Comparison of ENCODE assay signal across 11 mouse cellular contexts in genomic region chr9:83599505-83599904, GRCm38 (mm10). TPM values are rescaled to one million over a fixed set of nuclear protein-coding genes. Genes with fewer than 3 reads are reported as not detected.
DNase-seq lines count a peak whose midpoint lies in the region; ATAC-seq and TF ChIP-seq lines count a peak whose summit lies in the region.
"Had no signal": no experiment of that assay in that cellular context is flagged by ENCODE, and none has a peak within 500 bp of the region (broad histone marks: within the 10 kb centered on the region; RNA-seq: fewer than 3 reads in every experiment).

No protein-coding gene starts in this region.

- no peak for DNase-seq in heart, adult 2 months
- peak; percentile 21 for DNase-seq in lung, postnatal 10 days
- DNase-seq in lung, adult 18-20 months = no peak
- peak; percentile 30 for DNase-seq in cerebellum, adult 9-10 months
- no peak for DNase-seq in heart, postnatal 0 days (ENCODE audit: low spot score)
- no peak for DNase-seq in thymus, adult 18-20 months
- DNase-seq: adrenal gland, postnatal 36 days; thymus, postnatal 25 days had no signal

- no peak for ATAC-seq in heart, embryonic 12.5 days (ENCODE audit: insufficient number of reproducible peaks, low FRiP score)
- no peak for ATAC-seq in heart, postnatal 0 days (ENCODE audit: insufficient read depth, low read depth)
- ATAC-seq: intestine, embryonic 15.5 days had no signal

- no peak overlapping the region for H3K9ac ChIP-seq in heart, embryonic 12.5 days
- no peak overlapping the region for H3K9ac ChIP-seq in heart, adult 2 months (ENCODE audit: low read depth, low read length)
- H3K9ac ChIP-seq in heart, postnatal 0 days (replicated peaks; ENCODE audit: low read depth, low read length) = no peak overlapping the region
- H3K9ac ChIP-seq: intestine, embryonic 15.5 days had no signal

- 52% methylated on average over 6 of the region's 6 CpGs for WGBS in heart, embryonic 12.5 days
- WGBS in heart, adult 2 months = 32% methylated on average over 6 of the region's 6 CpGs
- 44% methylated on average over 6 of the region's 6 CpGs for WGBS in heart, postnatal 0 days

- no peaks in the 10 kb centered on the region for H3K27me3 ChIP-seq in heart, embryonic 12.5 days (replicated peaks)
- H3K27me3 ChIP-seq in heart, adult 2 months (ENCODE audit: control insufficient read depth, insufficient read depth, low read length) = no peaks in the 10 kb centered on the region
- H3K27me3 ChIP-seq in heart, postnatal 0 days (ENCODE audit: control insufficient read depth, insufficient read depth, low read length) = no peaks in the 10 kb centered on the region
- H3K27me3 ChIP-seq: intestine, embryonic 15.5 days had no signal

- no peak overlapping the region for H3K4me3 ChIP-seq in heart, embryonic 12.5 days
- H3K4me3 ChIP-seq in heart, adult 2 months = no peak overlapping the region
- no peak overlapping the region for H3K4me3 ChIP-seq in heart, postnatal 0 days (ENCODE audit: low read depth, low read length)
- H3K4me3 ChIP-seq: intestine, embryonic 15.5 days had no signal

- peaks cover 29% of the 10 kb centered on the region for H3K4me1 ChIP-seq in heart, embryonic 12.5 days (replicated peaks)
- peaks cover 1% of the 10 kb centered on the region; the same call in 1 of the 2 replicates for H3K4me1 ChIP-seq in heart, adult 2 months (ENCODE audit: control insufficient read depth, insufficient read depth, low read length)
- H3K4me1 ChIP-seq in heart, postnatal 0 days (ENCODE audit: control insufficient read depth, insufficient read depth) = 0 out of 2 replicates have a peak, but pooled peaks cover 6% of the 10 kb centered on the region
- H3K4me1 ChIP-seq: intestine, embryonic 15.5 days had no signal

- no peaks in the 10 kb centered on the region for H3K36me3 ChIP-seq in heart, embryonic 12.5 days
- no peaks in the 10 kb centered on the region for H3K36me3 ChIP-seq in heart, adult 2 months (ENCODE audit: control insufficient read depth, insufficient read depth, low read length)
- no peaks in the 10 kb centered on the region for H3K36me3 ChIP-seq in heart, postnatal 0 days (replicated peaks; ENCODE audit: control insufficient read depth, insufficient read depth, low read length)
- H3K36me3 ChIP-seq: intestine, embryonic 15.5 days had no signal

- no peaks in the 10 kb centered on the region for H3K79me2 ChIP-seq in heart, adult 2 months (replicated peaks; ENCODE audit: control insufficient read depth, insufficient read depth, low read length)

- no peak for TF ChIP-seq CTCF in heart, adult 2 months (IDR thresholded peaks at IDR 0.05)
- no peak for TF ChIP-seq CTCF in heart, postnatal 0 days (IDR thresholded peaks at IDR 0.05; ENCODE audit: low read depth)

- intact Hi-C loops in heart, adult 2 months (cut with DNase I) = no loop called here

- H3K27ac ChIP-seq in heart, embryonic 12.5 days (ENCODE audit: poor library complexity, severe bottlenecking) = peak overlapping the region; percentile 51; the same call in 1 of the 2 replicates
- H3K27ac ChIP-seq in heart, adult 2 months = no peak overlapping the region
- peak overlapping the region; percentile 48 for H3K27ac ChIP-seq in heart, postnatal 0 days (ENCODE audit: low read depth)
- H3K27ac ChIP-seq: intestine, embryonic 15.5 days had no signal

- no peak for TF ChIP-seq POLR2A in heart, adult 2 months (IDR thresholded peaks at IDR 0.05; ENCODE audit: insufficient read depth, low read depth, low read length)

- no peak overlapping the region for H3K4me2 ChIP-seq in heart, embryonic 12.5 days
- no peak overlapping the region for H3K4me2 ChIP-seq in heart, postnatal 0 days (ENCODE audit: low read depth, low read length)
- H3K4me2 ChIP-seq: intestine, embryonic 15.5 days had no signal

- no peak for TF ChIP-seq EP300 in heart, adult 2 months (IDR thresholded peaks at IDR 0.05; ENCODE audit: insufficient read depth, low read depth, low read length)
- TF ChIP-seq EP300 in heart, postnatal 0 days (IDR thresholded peaks at IDR 0.05; ENCODE audit: low read depth) = no peak

- no peaks in the 10 kb centered on the region for H3K9me3 ChIP-seq in heart, embryonic 12.5 days (replicated peaks)
- no peaks in the 10 kb centered on the region for H3K9me3 ChIP-seq in heart, postnatal 0 days (replicated peaks; ENCODE audit: control insufficient read depth, low read length)
- H3K9me3 ChIP-seq: intestine, embryonic 15.5 days had no signal

RNA-seq across cellular contexts. Expression of gene Sh3bgrl2, which starts 51.4 kb away (rescaled TPM):
- polyA plus RNA-seq in heart, embryonic 12.5 days (2016; fragmentation: Nextera tagmentation; extraction: Ambion mirVana) = 19.0 and 22.3 TPM in 2 replicates
- total RNA-seq in heart, adult 2 months (2021) = 10 to 100 TPM in 1 of 2 experiments, 1 to 10 TPM in 1; 3.7 to 10.1 TPM
- polyA plus RNA-seq in heart, adult 2 months (2012; rRNA removed) = 2.6 and 4.8 TPM in 2 replicates
- 3.6 and 3.8 TPM in 2 replicates for total RNA-seq in heart, postnatal 0 days (2014; rRNA removed; ENCODE audit: low replicate concordance)
- 4.7 and 5.7 TPM in 2 replicates for polyA plus RNA-seq in heart, postnatal 0 days (2015; fragmentation: Nextera tagmentation; extraction: Ambion mirVana)
- total RNA-seq: granulocyte monocyte progenitor cell, adult 5-6 weeks had no signal

Comparison
In these comparisons a context has a peak if more than half of its experiments do, and no peak if none do; other contexts are left out.
1. DNase-seq: peak in lung, postnatal 10 days (single experiment) and cerebellum, adult 9-10 months (single experiment); none in heart, adult 2 months (0 of 2), lung, adult 18-20 months (0 of 2), heart, postnatal 0 days (single experiment) and thymus, adult 18-20 months (0 of 2).